Mouse (Mus musculus) stomach, embryonic 15.5 days (tissue): ENCODE measurements around the gene Man1c1. TPM values are rescaled to one million over a fixed set of nuclear protein-coding genes. Genes with fewer than 3 reads are reported as not detected.

Source experiments
- ATAC-seq: fragments of 200-750 bp; cut with Nextera tagmentation; 2 replicates; pipeline ENCODE4 v1.8.0; 2017; ENCODE audit warnings: low read depth, moderate number of reproducible peaks, moderate TSS enrichment; ENCODE audit not compliant: insufficient read depth, low FRiP score
- H3K27ac ChIP-seq: fragments of 300-500 bp; sonication (generic); 2 replicates; pipeline ENCODE4 v1.5.1; 2015; ENCODE audit warnings: mild to moderate bottlenecking, inconsistent platforms
- H3K27me3 ChIP-seq: fragments of 300-500 bp; sonication (generic); replicated peaks from 2 replicates; pipeline ENCODE4 v1.6.1; 2015; ENCODE audit warnings: inconsistent platforms
- H3K36me3 ChIP-seq: fragments of 300-500 bp; sonication (generic); 2 replicates; pipeline ENCODE4 v1.6.1; 2015; ENCODE audit warnings: inconsistent platforms
- H3K4me1 ChIP-seq: fragments of 300-500 bp; sonication (generic); 2 replicates; pipeline ENCODE4 v1.6.1; 2015; ENCODE audit warnings: inconsistent platforms
- H3K4me2 ChIP-seq: fragments of 300-500 bp; sonication (generic); 2 replicates; pipeline ENCODE4 v1.6.1; 2015; ENCODE audit warnings: mild to moderate bottlenecking, inconsistent platforms
- H3K4me3 ChIP-seq: fragments of 300-500 bp; sonication (generic); replicated peaks from 2 replicates; pipeline ENCODE4 v1.5.1; 2015; ENCODE audit warnings: inconsistent platforms
- H3K9ac ChIP-seq: fragments of 300-500 bp; sonication (generic); 2 replicates; pipeline ENCODE4 v1.6.1; 2015; ENCODE audit warnings: inconsistent platforms
- H3K9me3 ChIP-seq: fragments of 300-500 bp; sonication (generic); 2 replicates; pipeline ENCODE4 v1.6.1; 2016; ENCODE audit warnings: inconsistent platforms
- WGBS: fragments of 180-500 bp; shearing (Covaris S2); methylation state at CpG from one replicate; pipeline ENCODE4 v1.1.7; 2015; 5-methylcytosine and 5-hydroxymethylcytosine counted together
- polyA plus RNA-seq: library from polyadenylated mRNA; unstranded; fragments of >200 nt; fragmentation: Nextera tagmentation; extraction: Ambion mirVana; gene quantifications from 2 replicates; pipeline ENCODE4 v1.2.1, GENCODE M21; 2015

Man1c1 gene
- polyA plus RNA-seq, 1 experiment from 2014 or later = 2.5 TPM

GRCm38 (mm10) chr4:134612070-134612667, 91.9 kb downstream of the Man1c1 start:
- Histone ChIP-seq H3K4me1 (peaks cover 3% of the 10 kb centered on the region; the same call in 1 of the 2 replicates), H3K4me2 (no peak overlapping the region), H3K4me3 (no peak overlapping the region), H3K27ac (no peak overlapping the region), H3K9ac (no peak overlapping the region), H3K9me3 (no peaks in the 10 kb centered on the region), H3K27me3 (no peaks in the 10 kb centered on the region), H3K36me3 (no peaks in the 10 kb centered on the region)
- no peak; the same call in 1 of the 2 replicates for ATAC-seq
- WGBS = 47% methylated on average over 16 of the region's 16 CpGs

GRCm38 (mm10) chr4:134610616-134611015, 93.5 kb downstream of the Man1c1 start:
- Histone ChIP-seq H3K27ac (no peak overlapping the region), H3K4me3 (no peak overlapping the region), H3K36me3 (no peaks in the 10 kb centered on the region), H3K9ac (no peak overlapping the region), H3K4me2 (no peak overlapping the region), H3K4me1 (peaks cover 3% of the 10 kb centered on the region; the same call in 1 of the 2 replicates), H3K27me3 (0 out of 2 replicates have a peak, but pooled peaks cover 4% of the 10 kb centered on the region), H3K9me3 (no peaks in the 10 kb centered on the region)
- 81% methylated on average over 3 of the region's 3 CpGs for WGBS
- no peak for ATAC-seq

GRCm38 (mm10) chr4:134607679-134608078, 96.4 kb downstream of the Man1c1 start:
- H3K9me3 ChIP-seq = no peaks in the 10 kb centered on the region
- H3K4me1 ChIP-seq = peaks cover 4% of the 10 kb centered on the region; the same call in 1 of the 2 replicates
- H3K36me3 ChIP-seq = no peaks in the 10 kb centered on the region
- H3K4me2 ChIP-seq = no peak overlapping the region
- 0 out of 2 replicates have a peak, but pooled peaks cover 4% of the 10 kb centered on the region for H3K27me3 ChIP-seq
- WGBS = 87% methylated on average over 5 of the region's 5 CpGs
- no peak for ATAC-seq
- H3K27ac ChIP-seq = no peak overlapping the region
- H3K9ac ChIP-seq = no peak overlapping the region
- no peak overlapping the region for H3K4me3 ChIP-seq

- Histone ChIP-seq H3K27me3 (0 out of 2 replicates have a peak, but pooled peaks cover 4% of the 10 kb centered on the region), H3K4me3 (no peak overlapping the region), H3K4me2 (no peak overlapping the region), H3K9ac (no peak overlapping the region), H3K36me3 (no peaks in the 10 kb centered on the region), H3K4me1 (0 out of 2 replicates have a peak, but pooled peaks cover 6% of the 10 kb centered on the region), H3K9me3 (no peaks in the 10 kb centered on the region), H3K27ac (no peak overlapping the region)
- WGBS = 40% methylated on average over 5 of the region's 5 CpGs
- no peak for ATAC-seq
Measured at GRCm38 (mm10) chr4:134606054-134606453, 98.0 kb downstream of the Man1c1 start.

GRCm38 (mm10) chr4:134604472-134604871, 99.6 kb downstream of the Man1c1 start:
- no peak overlapping the region for H3K9ac ChIP-seq
- WGBS = 68% methylated on average over 4 of the region's 4 CpGs
- no peaks in the 10 kb centered on the region for H3K9me3 ChIP-seq
- H3K36me3 ChIP-seq = no peaks in the 10 kb centered on the region
- no peak overlapping the region for H3K4me2 ChIP-seq
- H3K4me3 ChIP-seq = no peak overlapping the region
- no peak for ATAC-seq
- 0 out of 2 replicates have a peak, but pooled peaks cover 4% of the 10 kb centered on the region for H3K27me3 ChIP-seq
- H3K27ac ChIP-seq = no peak overlapping the region
- 0 out of 2 replicates have a peak, but pooled peaks cover 6% of the 10 kb centered on the region for H3K4me1 ChIP-seq

GRCm38 (mm10) chr4:134603553-134603952, 100.5 kb downstream of the Man1c1 start:
- Histone ChIP-seq H3K27me3 (0 out of 2 replicates have a peak, but pooled peaks cover 4% of the 10 kb centered on the region), H3K4me2 (no peak overlapping the region), H3K36me3 (no peaks in the 10 kb centered on the region), H3K9me3 (no peaks in the 10 kb centered on the region), H3K27ac (no peak overlapping the region), H3K9ac (no peak overlapping the region), H3K4me3 (no peak overlapping the region), H3K4me1 (0 out of 2 replicates have a peak, but pooled peaks cover 6% of the 10 kb centered on the region)
- 35% methylated on average over 5 of the region's 5 CpGs for WGBS
- ATAC-seq = no peak

- H3K36me3 ChIP-seq = no peaks in the 10 kb centered on the region
- H3K27ac ChIP-seq = no peak overlapping the region
- no peak overlapping the region for H3K4me3 ChIP-seq
- H3K4me2 ChIP-seq = no peak overlapping the region
- no peaks in the 10 kb centered on the region for H3K9me3 ChIP-seq
- 0 out of 2 replicates have a peak, but pooled peaks cover 8% of the 10 kb centered on the region for H3K4me1 ChIP-seq
- H3K9ac ChIP-seq = no peak overlapping the region
- 0 out of 2 replicates have a peak, but pooled peaks cover 4% of the 10 kb centered on the region for H3K27me3 ChIP-seq
- no peak for ATAC-seq
- WGBS = 45% methylated on average over 3 of the region's 3 CpGs
Measured at GRCm38 (mm10) chr4:134602610-134603009, 101.5 kb downstream of the Man1c1 start.

GRCm38 (mm10) chr4:134601981-134602380, 102.1 kb downstream of the Man1c1 start:
- no peaks in the 10 kb centered on the region for H3K36me3 ChIP-seq
- no peak overlapping the region for H3K4me2 ChIP-seq
- H3K27me3 ChIP-seq = 0 out of 2 replicates have a peak, but pooled peaks cover 2% of the 10 kb centered on the region
- no peak overlapping the region for H3K9ac ChIP-seq
- no peaks in the 10 kb centered on the region for H3K9me3 ChIP-seq
- WGBS = 39% methylated on average over 7 of the region's 7 CpGs
- H3K27ac ChIP-seq = no peak overlapping the region
- H3K4me3 ChIP-seq = no peak overlapping the region
- 0 out of 2 replicates have a peak, but pooled peaks cover 8% of the 10 kb centered on the region for H3K4me1 ChIP-seq
- ATAC-seq = peak; percentile 32; the same call in 1 of the 2 replicates

GRCm38 (mm10) chr4:134601404-134601803, 102.7 kb downstream of the Man1c1 start:
- 41% methylated on average over 8 of the region's 8 CpGs for WGBS
- no peak for ATAC-seq
- 0 out of 2 replicates have a peak, but pooled peaks cover 8% of the 10 kb centered on the region for H3K4me1 ChIP-seq
- no peak overlapping the region for H3K9ac ChIP-seq
- H3K4me2 ChIP-seq = no peak overlapping the region
- no peaks in the 10 kb centered on the region for H3K36me3 ChIP-seq
- H3K9me3 ChIP-seq = no peaks in the 10 kb centered on the region
- H3K4me3 ChIP-seq = no peak overlapping the region
- H3K27me3 ChIP-seq = no peaks in the 10 kb centered on the region
- no peak overlapping the region for H3K27ac ChIP-seq

- Histone ChIP-seq H3K27me3 (no peaks in the 10 kb centered on the region), H3K4me1 (0 out of 2 replicates have a peak, but pooled peaks cover 8% of the 10 kb centered on the region), H3K9me3 (no peaks in the 10 kb centered on the region), H3K36me3 (no peaks in the 10 kb centered on the region), H3K4me3 (no peak overlapping the region), H3K4me2 (no peak overlapping the region), H3K9ac (no peak overlapping the region), H3K27ac (0 out of 2 replicates have a peak overlapping the region, but pooled peaks have one; percentile 16)
- no peak for ATAC-seq
- 46% methylated on average over 7 of the region's 7 CpGs for WGBS
Measured at GRCm38 (mm10) chr4:134600777-134601176, 103.3 kb downstream of the Man1c1 start.

GRCm38 (mm10) chr4:134600060-134600459, 104.0 kb downstream of the Man1c1 start:
- WGBS = 90% methylated on average over 9 of the region's 9 CpGs

More at GRCm38 (mm10) chr4:134600060-134600459, 104.0 kb downstream of the Man1c1 start:
- H3K4me2 ChIP-seq = no peak overlapping the region
- H3K36me3 ChIP-seq = no peaks in the 10 kb centered on the region
- H3K4me3 ChIP-seq = no peak overlapping the region
- no peak overlapping the region for H3K9ac ChIP-seq
- 0 out of 2 replicates have a peak, but pooled peaks cover 8% of the 10 kb centered on the region for H3K4me1 ChIP-seq
- no peaks in the 10 kb centered on the region for H3K9me3 ChIP-seq
- no peak for ATAC-seq
- no peak overlapping the region for H3K27ac ChIP-seq
- no peaks in the 10 kb centered on the region for H3K27me3 ChIP-seq
